Mouse (Mus musculus) forebrain, embryonic 10.5 days (tissue): Measurements from ENCODE around the gene Smad1. TPM values are rescaled to one million over a fixed set of nuclear protein-coding genes. Genes with fewer than 3 reads are reported as not detected.

ENCODE experiments used
- DNase-seq: peaks from one replicate; pipeline ENCODE4 v3.0.0-alpha.2; 2017; ENCODE audit warnings: low spot score; ENCODE audit errors: extremely low spot score
- H3K27ac ChIP-seq: fragments of 300-500 bp; sonication (generic); 2 replicates; pipeline ENCODE4 v1.5.1; 2016; ENCODE audit warnings: mild to moderate bottlenecking
- H3K27me3 ChIP-seq: fragments of 300-500 bp; sonication (generic); 2 replicates; pipeline ENCODE4 v1.6.1; 2016; ENCODE audit warnings: mild to moderate bottlenecking; ENCODE audit not compliant: poor library complexity, severe bottlenecking
- H3K36me3 ChIP-seq: fragments of 300-500 bp; sonication (generic); replicated peaks from 2 replicates; pipeline ENCODE4 v1.6.1; 2016; ENCODE audit warnings: mild to moderate bottlenecking, moderate library complexity
- H3K4me1 ChIP-seq: fragments of 300-500 bp; sonication (generic); 2 replicates; pipeline ENCODE4 v1.6.1; 2016
- H3K4me3 ChIP-seq: fragments of 300-500 bp; sonication (generic); 2 replicates; pipeline ENCODE4 v1.5.1; 2016; ENCODE audit warnings: mild to moderate bottlenecking, moderate library complexity
- H3K9me3 ChIP-seq: fragments of 300-500 bp; sonication (generic); 2 replicates; pipeline ENCODE4 v1.6.1; 2016; ENCODE audit warnings: mild to moderate bottlenecking, moderate library complexity
- WGBS: fragments of 180-500 bp; shearing (Covaris S2); methylation state at CpG from one replicate; pipeline ENCODE4 v1.1.7; 2016; 5-methylcytosine and 5-hydroxymethylcytosine counted together
- polyA plus RNA-seq: library from polyadenylated mRNA; unstranded; fragments of >200 nt; fragmentation: Nextera tagmentation; extraction: Ambion mirVana; gene quantifications from 2 replicates; pipeline ENCODE4 v1.2.1, GENCODE M21; 2016

Gene Smad1
- polyA plus RNA-seq, 1 experiment from 2014 or later = 39.4 TPM

GRCm38 (mm10) chr8:79365707-79366106 is 33.6 kb downstream of the Smad1 start:
- H3K9me3 ChIP-seq = no peaks in the 10 kb centered on the region
- H3K27me3 ChIP-seq = no peaks in the 10 kb centered on the region
- WGBS = 96% methylated on average over 3 of the region's 3 CpGs
- H3K27ac ChIP-seq = no peak overlapping the region
- DNase-seq = no peak
- H3K4me3 ChIP-seq = no peak overlapping the region
- peaks cover 91% of the 10 kb centered on the region for H3K36me3 ChIP-seq
- H3K4me1 ChIP-seq = peaks cover 8% of the 10 kb centered on the region

- H3K27ac ChIP-seq = no peak overlapping the region
- 93% methylated on average over 8 of the region's 8 CpGs for WGBS
- no peaks in the 10 kb centered on the region for H3K27me3 ChIP-seq
- no peaks in the 10 kb centered on the region for H3K9me3 ChIP-seq
- peaks cover 14% of the 10 kb centered on the region for H3K4me1 ChIP-seq
- H3K4me3 ChIP-seq = no peak overlapping the region
- H3K36me3 ChIP-seq = peaks cover 86% of the 10 kb centered on the region
- no peak for DNase-seq
Measured at GRCm38 (mm10) chr8:79364806-79365205, 34.5 kb downstream of the Smad1 start.

- Histone ChIP-seq H3K9me3 (no peaks in the 10 kb centered on the region), H3K27ac (no peak overlapping the region), H3K36me3 (peaks cover 80% of the 10 kb centered on the region), H3K4me1 (peaks cover 14% of the 10 kb centered on the region), H3K4me3 (no peak overlapping the region), H3K27me3 (no peaks in the 10 kb centered on the region)
- 68% methylated on average over 2 of the region's 2 CpGs for WGBS
- DNase-seq = no peak
Measured at GRCm38 (mm10) chr8:79362430-79362829, 36.9 kb downstream of the Smad1 start.

DNA sequence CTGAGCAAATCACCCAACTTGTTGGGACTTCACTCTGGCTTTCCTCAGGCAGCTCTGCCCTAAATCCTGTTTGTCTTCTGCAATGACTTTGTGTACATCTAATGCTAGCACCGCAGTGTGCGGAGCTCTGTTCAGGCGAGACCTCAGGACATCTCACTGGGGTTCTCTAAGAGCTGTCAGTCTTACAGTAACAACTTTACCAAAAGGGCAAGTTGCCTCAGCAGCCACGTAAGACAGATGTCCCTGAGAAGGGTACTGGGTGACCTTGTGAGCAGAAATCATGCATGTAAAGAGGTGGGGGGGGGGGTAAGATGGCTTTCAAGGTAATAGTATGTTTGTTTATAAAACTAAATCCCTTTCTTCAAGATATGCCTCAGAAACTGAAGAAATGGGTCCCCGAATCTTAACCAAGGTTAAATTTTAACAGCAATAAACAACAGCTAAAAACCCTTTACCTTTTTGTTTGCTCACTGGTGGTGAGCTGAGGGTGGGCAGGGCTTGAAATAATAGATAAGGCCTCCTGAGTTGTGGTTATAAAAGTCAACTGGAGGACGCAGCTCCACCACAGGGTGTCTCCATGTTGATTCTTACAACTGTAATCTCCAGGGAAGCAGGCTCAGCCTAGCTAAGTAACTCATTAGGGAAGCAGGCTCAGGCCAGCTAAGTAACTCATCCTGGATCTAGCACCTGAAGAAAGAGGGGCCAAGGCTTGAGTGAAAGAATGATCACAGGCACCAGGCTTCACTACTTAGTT is 38.4 kb downstream of the Smad1 start:
- no peaks in the 10 kb centered on the region for H3K9me3 ChIP-seq
- 0 out of 2 replicates have a peak overlapping the region, but pooled peaks have one; percentile 12 for H3K27ac ChIP-seq
- H3K36me3 ChIP-seq = peaks cover 78% of the 10 kb centered on the region
- WGBS = 86% methylated on average over 6 of the region's 6 CpGs
- H3K4me1 ChIP-seq = peaks cover 22% of the 10 kb centered on the region
- H3K27me3 ChIP-seq = no peaks in the 10 kb centered on the region
- no peak overlapping the region for H3K4me3 ChIP-seq
- no peak for DNase-seq

GRCm38 (mm10) chr8:79360302-79360701 is 39.0 kb downstream of the Smad1 start:
- WGBS = 73% methylated on average over 9 of the region's 9 CpGs

DNA sequence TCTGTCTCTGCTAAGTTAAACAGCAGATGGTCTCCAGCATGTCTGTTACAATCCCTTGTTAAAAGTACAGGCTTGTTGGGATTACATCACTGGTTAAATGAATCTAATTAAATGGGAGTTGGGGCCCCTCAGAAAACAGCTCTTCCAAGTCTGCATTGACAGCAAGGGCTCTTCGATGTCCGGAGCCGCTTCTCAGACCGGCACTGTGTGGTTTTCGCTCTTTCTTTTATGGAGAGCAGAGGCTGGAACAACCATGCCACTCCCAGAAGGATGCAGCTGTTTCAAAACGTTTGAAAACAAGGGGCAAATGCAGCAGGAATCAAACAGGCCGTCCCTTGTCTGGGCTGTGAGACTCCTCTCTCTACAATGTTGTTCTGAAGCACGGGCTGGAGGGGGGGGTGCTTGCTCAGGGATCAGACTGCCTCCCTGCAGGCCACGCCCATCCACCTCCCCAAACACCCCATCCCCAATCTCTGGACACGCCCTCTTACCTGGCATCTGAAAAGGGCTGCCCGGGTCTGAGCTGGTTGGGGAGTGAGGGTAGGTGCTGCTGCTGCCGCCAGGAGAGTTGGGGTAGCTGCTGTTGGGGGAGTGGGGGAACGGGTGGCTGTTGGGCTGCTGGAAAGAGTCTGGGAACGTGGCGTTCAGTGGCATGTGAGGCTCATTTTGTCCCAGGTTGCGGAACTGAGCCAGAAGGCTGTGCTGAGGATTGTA is 43.4 kb downstream of the Smad1 start:
- DNase-seq = no peak
- peak overlapping the region; percentile 24; the same call in 1 of the 2 replicates for H3K4me3 ChIP-seq
- no peaks in the 10 kb centered on the region for H3K27me3 ChIP-seq
- H3K27ac ChIP-seq = peak overlapping the region; percentile 26; the same call in 1 of the 2 replicates
- peaks cover 22% of the 10 kb centered on the region for H3K4me1 ChIP-seq
- peaks cover 77% of the 10 kb centered on the region for H3K36me3 ChIP-seq
- WGBS = 35% methylated on average over 16 of the region's 16 CpGs
- no peaks in the 10 kb centered on the region for H3K9me3 ChIP-seq

More at GRCm38 (mm10) chr8:79360302-79360701, 39.0 kb downstream of the Smad1 start:
- DNase-seq = no peak
- Histone ChIP-seq H3K4me3 (no peak overlapping the region), H3K36me3 (peaks cover 75% of the 10 kb centered on the region), H3K27me3 (no peaks in the 10 kb centered on the region), H3K9me3 (no peaks in the 10 kb centered on the region), H3K27ac (0 out of 2 replicates have a peak overlapping the region, but pooled peaks have one; percentile 12), H3K4me1 (peaks cover 26% of the 10 kb centered on the region)

DNA sequence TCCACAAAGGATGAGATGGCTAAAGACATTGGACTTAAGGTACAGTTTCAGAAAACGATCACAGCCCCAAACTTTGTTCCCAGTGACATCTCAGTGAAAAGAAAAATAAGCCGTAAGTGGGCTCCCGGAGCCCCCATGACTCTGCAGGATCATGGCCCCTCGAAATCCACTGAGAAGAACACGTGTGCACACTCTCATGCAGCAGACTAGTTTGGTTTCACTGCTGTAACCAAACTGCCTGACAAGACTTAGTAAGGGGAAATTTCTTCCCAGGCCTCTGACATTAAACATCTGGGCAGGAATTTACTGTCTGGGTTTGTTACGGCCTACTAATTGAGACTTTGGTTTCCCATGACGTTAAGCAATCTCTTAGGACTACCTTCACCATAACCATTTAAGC is 45.3 kb downstream of the Smad1 start:
- H3K27ac ChIP-seq = no peak overlapping the region
- no peak overlapping the region for H3K4me3 ChIP-seq
- H3K4me1 ChIP-seq = peaks cover 28% of the 10 kb centered on the region
- H3K27me3 ChIP-seq = no peaks in the 10 kb centered on the region
- no peaks in the 10 kb centered on the region for H3K9me3 ChIP-seq
- DNase-seq = no peak
- WGBS = 92% methylated on average over 7 of the region's 7 CpGs
- peaks cover 83% of the 10 kb centered on the region for H3K36me3 ChIP-seq

GRCm38 (mm10) chr8:79351916-79352315 is 47.4 kb downstream of the Smad1 start:
- peaks cover 85% of the 10 kb centered on the region for H3K36me3 ChIP-seq
- H3K4me3 ChIP-seq = no peak overlapping the region
- H3K4me1 ChIP-seq = peaks cover 28% of the 10 kb centered on the region
- no peak for DNase-seq
- H3K9me3 ChIP-seq = no peaks in the 10 kb centered on the region
- H3K27me3 ChIP-seq = no peaks in the 10 kb centered on the region
- no peak overlapping the region for H3K27ac ChIP-seq
- 89% methylated on average over 8 of the region's 8 CpGs for WGBS

DNA sequence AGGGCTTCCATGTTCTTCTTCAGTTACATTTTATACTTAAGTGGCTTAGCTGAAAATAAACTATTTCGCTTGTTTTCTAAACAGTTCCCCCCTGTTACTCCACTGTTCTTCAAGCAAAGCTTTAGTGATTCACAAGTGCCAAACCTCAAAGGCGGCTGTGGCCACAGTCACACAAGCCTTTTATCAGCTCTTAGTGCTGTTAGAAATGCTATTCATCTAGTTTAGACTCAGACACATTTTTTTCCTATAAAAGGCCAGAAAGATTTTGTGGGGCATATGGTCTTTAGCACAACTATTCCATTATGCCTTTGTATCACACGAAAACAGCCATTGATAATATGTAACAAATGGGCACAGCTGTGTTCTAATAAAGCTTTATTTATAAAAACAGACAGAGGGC is 48.5 kb downstream of the Smad1 start:
- no peak overlapping the region for H3K4me3 ChIP-seq
- no peak overlapping the region for H3K27ac ChIP-seq
- DNase-seq = no peak
- no peaks in the 10 kb centered on the region for H3K27me3 ChIP-seq
- peaks cover 18% of the 10 kb centered on the region for H3K4me1 ChIP-seq
- no peaks in the 10 kb centered on the region for H3K9me3 ChIP-seq
- 79% methylated on average over 3 of the region's 3 CpGs for WGBS
- peaks cover 88% of the 10 kb centered on the region for H3K36me3 ChIP-seq

GRCm38 (mm10) chr8:79350094-79350593 is 49.2 kb downstream of the Smad1 start:
- H3K36me3 ChIP-seq = peaks cover 91% of the 10 kb centered on the region

GRCm38 (mm10) chr8:79346414-79346813 is 52.9 kb downstream of the Smad1 start:
- H3K27ac ChIP-seq = no peak overlapping the region
- H3K4me3 ChIP-seq = no peak overlapping the region
- H3K9me3 ChIP-seq = no peaks in the 10 kb centered on the region
- DNase-seq = no peak
- peaks cover 16% of the 10 kb centered on the region for H3K4me1 ChIP-seq
- peaks cover 85% of the 10 kb centered on the region for H3K36me3 ChIP-seq
- no peaks in the 10 kb centered on the region for H3K27me3 ChIP-seq
- WGBS = 93% methylated on average over 10 of the region's 10 CpGs

More at GRCm38 (mm10) chr8:79350094-79350593, 49.2 kb downstream of the Smad1 start:
- Histone ChIP-seq H3K27ac (peak overlapping the region; percentile 17; the same call in 1 of the 2 replicates), H3K27me3 (no peaks in the 10 kb centered on the region), H3K9me3 (no peaks in the 10 kb centered on the region), H3K4me3 (no peak overlapping the region), H3K4me1 (peaks cover 16% of the 10 kb centered on the region)
- 65% methylated on average over 6 of the region's 6 CpGs for WGBS
- DNase-seq = no peak

DNA sequence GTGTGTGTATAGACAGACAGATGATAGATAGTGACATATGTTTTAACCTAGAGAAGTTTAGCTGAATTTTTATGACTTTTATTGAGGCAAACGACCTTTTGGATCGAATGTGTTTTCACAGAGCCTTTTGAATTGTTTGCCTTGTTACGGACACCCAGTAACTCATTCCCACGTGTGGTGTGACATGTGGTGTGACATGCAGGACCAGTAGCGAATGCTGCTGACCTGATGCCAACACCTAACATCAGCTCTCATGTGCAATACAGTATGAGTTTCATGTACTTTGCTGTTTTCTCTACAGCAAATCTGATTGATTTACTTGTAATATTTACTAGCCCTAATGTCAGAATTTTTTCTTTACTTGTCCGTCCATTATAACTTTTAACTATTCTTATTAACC is 53.5 kb downstream of the Smad1 start:
- H3K9me3 ChIP-seq = no peaks in the 10 kb centered on the region
- peaks cover 14% of the 10 kb centered on the region for H3K4me1 ChIP-seq
- no peak overlapping the region for H3K4me3 ChIP-seq
- no peak overlapping the region for H3K27ac ChIP-seq
- DNase-seq = no peak
- H3K27me3 ChIP-seq = no peaks in the 10 kb centered on the region
- 93% methylated on average over 6 of the region's 6 CpGs for WGBS
- H3K36me3 ChIP-seq = peaks cover 88% of the 10 kb centered on the region

DNA sequence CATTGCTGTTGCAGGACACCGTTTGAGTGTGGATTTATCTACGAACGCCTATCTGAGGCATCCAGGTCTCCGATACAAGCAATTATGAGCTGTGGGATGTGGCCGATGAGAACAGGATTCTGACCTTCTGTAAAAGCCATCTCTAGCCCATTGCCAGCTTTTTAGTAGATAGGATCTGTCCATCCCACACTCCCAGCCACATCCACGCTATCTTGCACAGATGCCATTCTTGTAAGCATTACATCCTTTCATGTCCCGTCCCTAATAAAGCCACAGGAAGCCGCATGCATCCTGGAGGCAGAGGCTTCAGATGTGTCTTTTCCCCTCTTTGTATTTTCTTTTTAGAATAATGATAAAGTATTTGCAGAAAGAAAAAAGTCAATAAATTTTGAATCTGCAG is 58.1 kb downstream of the Smad1 start:
- 91% methylated on average over 8 of the region's 8 CpGs for WGBS
- DNase-seq = no peak

More for the DNA sequence above, 58.1 kb downstream of the Smad1 start:
- H3K9me3 ChIP-seq = no peaks in the 10 kb centered on the region
- H3K4me3 ChIP-seq = no peak overlapping the region
- no peaks in the 10 kb centered on the region for H3K27me3 ChIP-seq
- H3K4me1 ChIP-seq = no peaks in the 10 kb centered on the region
- H3K36me3 ChIP-seq = peaks cover 89% of the 10 kb centered on the region
- no peak overlapping the region for H3K27ac ChIP-seq
